Mouse (Mus musculus): ENCODE data around the gene Acsl5. TPM values are rescaled to one million over a fixed set of nuclear protein-coding genes. Genes with fewer than 3 reads are reported as not detected.

Acsl5 gene
- polyA plus RNA-seq, 1 experiment, result 10.5 TPM

DNA sequence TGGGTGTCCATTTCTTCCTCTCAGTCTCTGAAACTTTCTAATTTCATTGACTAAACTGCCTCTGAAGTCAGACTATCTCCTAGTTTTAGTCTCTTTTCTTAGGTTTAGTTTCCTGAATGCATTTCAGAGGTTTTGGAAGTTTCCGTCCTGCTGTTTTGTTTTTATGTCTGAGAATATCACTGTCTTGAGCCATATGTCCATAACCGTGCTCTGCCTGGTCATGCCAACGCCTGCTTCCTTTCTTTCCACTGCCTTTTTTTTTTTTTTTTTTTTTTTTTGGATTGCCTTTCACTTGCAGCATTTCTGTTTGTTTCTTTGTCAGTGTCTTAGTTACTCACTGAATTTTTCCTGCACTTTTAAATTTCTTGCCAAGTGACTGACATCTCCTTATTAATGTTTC is 48.8 kb downstream of the Acsl5 start:
- Histone ChIP-seq H3K4me1 (ENCODE audit: control insufficient read depth, insufficient read depth, insufficient read length) (no peaks in the 10 kb centered on the region), H3K27me3 (ENCODE audit: control insufficient read depth, insufficient read depth, low read length) (no peaks in the 10 kb centered on the region), H3K36me3 (ENCODE audit: control insufficient read depth, insufficient read depth, low read length) (peaks cover 32% of the 10 kb centered on the region), H3K27ac (ENCODE audit: insufficient read depth, low read length) (no peak overlapping the region), H3K4me3 (ENCODE audit: extremely low read depth, insufficient read depth, insufficient read length) (no peak overlapping the region)
- no peak for DNase-seq (ENCODE audit: low read depth in 1 of 2, low spot score in 2 of 2)
- TF ChIP-seq CTCF (IDR thresholded peaks at IDR 0.05; ENCODE audit: extremely low read depth, insufficient read depth, insufficient read length, insufficient replicate concordance), result no peak
- no peak for TF ChIP-seq POLR2A (IDR thresholded peaks at IDR 0.05; ENCODE audit: low read depth, low read length)
- 94% methylated on average over 3 of the region's 3 CpGs for WGBS

- no peak overlapping the region for H3K27ac ChIP-seq (ENCODE audit: insufficient read depth, low read length)
- H3K4me3 ChIP-seq (ENCODE audit: extremely low read depth, insufficient read depth, insufficient read length), result no peak overlapping the region
- peaks cover 28% of the 10 kb centered on the region for H3K36me3 ChIP-seq (ENCODE audit: control insufficient read depth, insufficient read depth, low read length)
- TF ChIP-seq POLR2A (IDR thresholded peaks at IDR 0.05; ENCODE audit: low read depth, low read length) (no peak), CTCF (IDR thresholded peaks at IDR 0.05; ENCODE audit: extremely low read depth, insufficient read depth, insufficient read length, insufficient replicate concordance) (no peak)
- no peaks in the 10 kb centered on the region for H3K4me1 ChIP-seq (ENCODE audit: control insufficient read depth, insufficient read depth, insufficient read length)
- DNase-seq (ENCODE audit: low read depth in 1 of 2, low spot score in 2 of 2), result no peak
- no peaks in the 10 kb centered on the region for H3K27me3 ChIP-seq (ENCODE audit: control insufficient read depth, insufficient read depth, low read length)
Measured at GRCm38 (mm10) chr19:55305024-55305423, 53.3 kb downstream of the Acsl5 start.

DNA sequence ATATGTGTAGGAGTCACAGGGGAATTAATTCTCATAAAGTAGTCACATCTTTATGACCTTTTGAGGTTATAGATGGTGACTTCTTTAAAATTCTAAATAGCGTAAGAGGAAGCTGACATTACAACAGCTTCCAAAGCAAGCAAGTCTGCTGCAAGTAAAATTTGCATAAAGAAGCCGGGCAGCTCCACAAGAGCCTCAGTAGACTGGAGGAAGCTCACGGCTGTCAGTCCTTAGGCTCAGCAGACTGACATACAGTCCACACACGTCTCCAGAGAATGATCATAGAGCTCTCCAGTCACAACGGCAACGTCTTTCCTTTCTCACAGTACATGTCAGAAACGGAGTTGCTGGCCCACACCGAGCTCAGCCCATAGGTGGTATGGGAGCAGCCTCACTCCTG is 60.1 kb downstream of the Acsl5 start:
- Histone ChIP-seq H3K27me3 (ENCODE audit: control insufficient read depth, insufficient read depth, low read length) (no peaks in the 10 kb centered on the region), H3K4me1 (ENCODE audit: control insufficient read depth, insufficient read depth, insufficient read length) (no peaks in the 10 kb centered on the region; the same call in 1 of the 2 replicates), H3K27ac (ENCODE audit: insufficient read depth, low read length) (no peak overlapping the region), H3K36me3 (ENCODE audit: control insufficient read depth, insufficient read depth, low read length) (peaks cover 13% of the 10 kb centered on the region), H3K4me3 (ENCODE audit: extremely low read depth, insufficient read depth, insufficient read length) (no peak overlapping the region)
- TF ChIP-seq CTCF (IDR thresholded peaks at IDR 0.05; ENCODE audit: extremely low read depth, insufficient read depth, insufficient read length, insufficient replicate concordance), result no peak
- no peak for TF ChIP-seq POLR2A (IDR thresholded peaks at IDR 0.05; ENCODE audit: low read depth, low read length)
- DNase-seq (ENCODE audit: low read depth in 1 of 2, low spot score in 2 of 2), result no peak
- WGBS, result 85% methylated on average over 8 of the region's 8 CpGs

DNA sequence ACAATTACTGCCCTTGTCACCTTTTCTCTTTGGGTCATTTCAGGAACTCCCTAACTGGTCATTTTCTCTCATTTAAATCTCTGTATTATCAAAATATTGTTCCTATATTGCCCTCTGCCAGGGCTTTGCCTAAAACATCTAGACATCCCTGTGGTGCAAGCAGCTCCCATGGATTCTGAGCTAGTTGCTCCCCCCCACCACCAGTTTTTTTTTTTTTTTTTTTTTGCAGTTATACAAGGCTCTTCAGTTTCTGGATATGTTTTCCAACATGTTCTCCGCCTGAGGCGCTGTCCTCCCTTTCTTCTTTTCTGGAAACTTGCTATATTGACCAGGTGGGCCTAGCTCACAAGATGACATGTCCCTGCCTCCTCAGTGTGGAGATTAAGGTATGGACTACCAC is 61.9 kb downstream of the Acsl5 start:
- Histone ChIP-seq H3K4me3 (ENCODE audit: extremely low read depth, insufficient read depth, insufficient read length) (no peak overlapping the region), H3K4me1 (ENCODE audit: control insufficient read depth, insufficient read depth, insufficient read length) (no peaks in the 10 kb centered on the region; the same call in 1 of the 2 replicates), H3K36me3 (ENCODE audit: control insufficient read depth, insufficient read depth, low read length) (peaks cover 9% of the 10 kb centered on the region), H3K27ac (ENCODE audit: insufficient read depth, low read length) (no peak overlapping the region), H3K27me3 (ENCODE audit: control insufficient read depth, insufficient read depth, low read length) (no peaks in the 10 kb centered on the region)
- TF ChIP-seq CTCF (IDR thresholded peaks at IDR 0.05; ENCODE audit: extremely low read depth, insufficient read depth, insufficient read length, insufficient replicate concordance) (no peak), POLR2A (IDR thresholded peaks at IDR 0.05; ENCODE audit: low read depth, low read length) (no peak)
- DNase-seq (ENCODE audit: low read depth in 1 of 2, low spot score in 2 of 2), result no peak
- WGBS, result 98% methylated on average over 2 of the region's 2 CpGs

GRCm38 (mm10) chr19:55315452-55316108 is 63.8 kb downstream of the Acsl5 start, which contains the start of gene Zdhhc6:
Gene Zdhhc6 (minus strand): TSS chr19:55316032.
- TF ChIP-seq POLR2A (IDR thresholded peaks at IDR 0.05; ENCODE audit: low read depth, low read length), result peak; percentile 88
- no peak for TF ChIP-seq CTCF (IDR thresholded peaks at IDR 0.05; ENCODE audit: extremely low read depth, insufficient read depth, insufficient read length, insufficient replicate concordance)
- WGBS, result under 1% methylated on average over 60 of the region's 60 CpGs
- H3K36me3 ChIP-seq (ENCODE audit: control insufficient read depth, insufficient read depth, low read length), result peaks cover 4% of the 10 kb centered on the region
- DNase-seq (ENCODE audit: low read depth in 1 of 2, low spot score in 2 of 2), result peak in 1 of 2 experiments; percentile 75
- H3K27me3 ChIP-seq (ENCODE audit: control insufficient read depth, insufficient read depth, low read length), result no peaks in the 10 kb centered on the region
- H3K4me3 ChIP-seq (ENCODE audit: extremely low read depth, insufficient read depth, insufficient read length), result peak within 1 kb of the TSS; percentile 89
- peak within 1 kb of the TSS; percentile 84 for H3K27ac ChIP-seq (ENCODE audit: insufficient read depth, low read length)
- no peaks in the 10 kb centered on the region; the same call in 1 of the 2 replicates for H3K4me1 ChIP-seq (ENCODE audit: control insufficient read depth, insufficient read depth, insufficient read length)

DNA sequence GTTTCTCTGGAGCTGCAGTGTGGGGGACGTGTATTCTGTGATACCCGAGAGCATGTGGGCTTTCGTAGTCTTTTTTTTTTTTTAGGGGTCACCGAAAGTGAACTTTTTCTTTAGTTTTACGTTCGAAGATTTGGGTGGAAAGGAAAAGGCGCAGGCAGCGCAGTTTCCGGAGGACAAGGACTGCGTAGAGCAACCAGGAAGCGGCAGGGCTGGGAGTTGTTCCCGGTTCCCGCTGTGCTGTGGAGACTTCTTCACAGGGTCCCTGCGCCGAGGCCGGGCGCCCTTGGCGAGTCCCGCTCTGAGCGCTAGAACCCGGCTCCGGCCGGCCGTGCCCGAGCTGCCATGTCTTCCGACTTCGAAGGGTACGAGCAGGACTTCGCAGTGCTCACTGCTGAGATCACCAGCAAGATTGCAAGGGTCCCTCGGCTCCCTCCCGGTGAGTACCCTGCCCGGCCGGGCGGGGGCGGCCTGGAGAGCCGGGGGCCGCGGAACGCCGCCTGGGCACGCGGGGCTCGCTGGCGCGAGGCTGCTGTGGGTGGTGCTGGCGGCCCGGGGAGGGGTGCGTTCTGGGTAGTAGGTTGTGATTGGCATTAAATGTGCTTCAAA is 64.5 kb downstream of the Acsl5 start, which contains the start of gene Vti1a:
Vti1a (plus strand) TSS at position 187 of the 606 bp plus-strand sequence.
- H3K27ac ChIP-seq (ENCODE audit: insufficient read depth, low read length), result peak within 1 kb of the TSS; percentile 84
- TF ChIP-seq POLR2A (IDR thresholded peaks at IDR 0.05; ENCODE audit: low read depth, low read length) (peak; percentile 44), CTCF (IDR thresholded peaks at IDR 0.05; ENCODE audit: extremely low read depth, insufficient read depth, insufficient read length, insufficient replicate concordance) (peak; percentile 59)
- no peaks in the 10 kb centered on the region for H3K27me3 ChIP-seq (ENCODE audit: control insufficient read depth, insufficient read depth, low read length)
- H3K36me3 ChIP-seq (ENCODE audit: control insufficient read depth, insufficient read depth, low read length), result peaks cover 4% of the 10 kb centered on the region; the same call in 1 of the 2 replicates
- WGBS, result under 1% methylated on average over 47 of the region's 48 CpGs
- peak; percentile 72 to 87 for DNase-seq (ENCODE audit: low read depth in 1 of 2, low spot score in 2 of 2)
- H3K4me1 ChIP-seq (ENCODE audit: control insufficient read depth, insufficient read depth, insufficient read length), result no peaks in the 10 kb centered on the region; the same call in 1 of the 2 replicates
- H3K4me3 ChIP-seq (ENCODE audit: extremely low read depth, insufficient read depth, insufficient read length), result peak within 1 kb of the TSS; percentile 89
